Mouse (Mus musculus) kidney, adult 2 months (tissue): ENCODE measurements at regions not wholly inside any gene's neighbourhood (a gene's known extent, or its start where the extent isn't known, plus 50 kb on each side); places are given as distances from the start of the nearest gene placed in this dataset.
A peak's percentile ranks its signal among the peaks of the same experiment; 100 is the strongest.
"Not testable (repeated sequence)": the region's sequence is repeated elsewhere in the genome, so short reads cannot be mapped to it uniquely, and the experiment has no call there.

ENCODE experiments used
- DNase-seq: peaks from one replicate; pipeline ENCODE4 v3.0.0; 2021
- H3K27ac ChIP-seq: fragments of 200-500 bp; 2 replicates; pipeline ENCODE4 v1.5.1; 2012; ENCODE audit warnings: low read depth, low read length, control low read depth, inconsistent platforms; ENCODE audit not compliant: insufficient read depth
- H3K27me3 ChIP-seq: fragments of 200-500 bp; replicated peaks from 2 replicates; pipeline ENCODE4 v1.6.1; 2012; ENCODE audit warnings: mild to moderate bottlenecking, moderate library complexity, low read length, inconsistent platforms; ENCODE audit not compliant: control insufficient read depth, insufficient read depth
- H3K36me3 ChIP-seq: fragments of 200-500 bp; 2 replicates; pipeline ENCODE4 v1.6.1; 2012; ENCODE audit warnings: mild to moderate bottlenecking, moderate library complexity, low read length, inconsistent platforms; ENCODE audit not compliant: control insufficient read depth, insufficient read depth
- H3K4me1 ChIP-seq: fragments of 200-500 bp; 2 replicates; pipeline ENCODE4 v1.6.1; 2011; ENCODE audit warnings: low read length; ENCODE audit not compliant: control insufficient read depth, insufficient read depth
- H3K4me3 ChIP-seq: fragments of 200-500 bp; 2 replicates; pipeline ENCODE4 v1.5.1; 2011; ENCODE audit warnings: mild to moderate bottlenecking, low read depth, low read length, control low read depth; ENCODE audit not compliant: insufficient read depth
- CTCF ChIP-seq: fragments of 200-500 bp; conservative IDR thresholded peaks from 2 replicates; pipeline ENCODE4 v1.5.1; 2011; ENCODE audit warnings: low read depth, mild to moderate bottlenecking, control low read depth, low read length, moderate library complexity, mixed read lengths; ENCODE audit not compliant: insufficient read depth, insufficient read length
- POLR2A ChIP-seq: fragments of 200-500 bp; IDR thresholded peaks from one replicate; pipeline ENCODE4 v1.6.1; 2011; ENCODE audit warnings: low read depth, low read length, control low read depth
- WGBS: fragments of 180-500 bp; shearing (Covaris S2); methylation state at CpG from one replicate; pipeline ENCODE4 v1.1.7; 2018; 5-methylcytosine and 5-hydroxymethylcytosine counted together

DNA sequence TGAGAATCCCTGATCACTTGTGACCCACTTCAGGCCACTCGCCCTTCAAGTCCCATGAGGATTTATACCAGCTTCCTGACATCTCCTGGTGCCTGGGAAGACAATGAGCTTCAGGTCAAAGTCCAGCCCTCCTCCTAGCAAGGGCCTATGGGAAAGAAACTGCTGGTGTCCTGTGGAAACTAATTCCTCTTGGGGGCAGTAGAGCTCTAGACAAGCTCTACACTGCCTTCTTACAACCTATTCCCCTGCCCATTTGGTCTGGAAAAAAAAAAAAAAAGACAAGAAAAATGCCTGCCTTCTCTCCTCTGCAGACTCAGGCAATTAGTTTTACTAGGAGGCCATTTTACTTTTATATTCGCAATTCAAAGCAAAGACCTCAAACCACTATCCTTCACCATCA is 132.6 kb upstream of the Olfr1324 start:
- no peaks in the 10 kb centered on the region for H3K4me1 ChIP-seq
- 59% methylated on average over 2 of the region's 2 CpGs for WGBS

DNA sequence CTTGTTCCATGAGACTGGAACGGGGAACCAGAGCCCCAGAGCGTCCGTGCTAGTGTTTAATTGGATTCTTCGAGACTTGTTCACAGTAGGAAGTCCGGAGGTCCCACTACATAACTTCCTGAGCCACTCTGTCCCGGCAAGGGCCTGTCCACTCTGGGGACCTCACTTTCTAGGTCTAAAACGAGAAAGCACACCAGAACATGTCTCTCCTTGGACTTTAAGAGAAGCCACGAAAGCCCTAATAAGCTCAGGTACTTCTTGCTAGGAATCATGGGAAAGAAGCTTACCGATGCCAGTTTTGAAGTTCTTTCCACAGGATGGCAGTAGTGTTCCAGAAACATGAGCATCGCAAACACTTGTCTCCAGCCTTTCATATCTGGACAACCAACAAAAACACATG is 122.0 kb upstream of the Olfr1324 start:
- Histone ChIP-seq H3K36me3 (no peaks in the 10 kb centered on the region), H3K4me3 (no peak overlapping the region; the same call in 1 of the 2 replicates), H3K4me1 (no peaks in the 10 kb centered on the region), H3K27me3 (no peaks in the 10 kb centered on the region), H3K27ac (no peak overlapping the region)
- WGBS = 85% methylated on average over 10 of the region's 10 CpGs
- DNase-seq = peak; percentile 15
- no peak for TF ChIP-seq POLR2A
- TF ChIP-seq CTCF = no peak

More for the DNA sequence above, 132.6 kb upstream of the Olfr1324 start:
- TF ChIP-seq CTCF (no peak), POLR2A (no peak)
- DNase-seq = peak; percentile 27
- Histone ChIP-seq H3K27me3 (no peaks in the 10 kb centered on the region), H3K4me3 (no peak overlapping the region), H3K27ac (no peak overlapping the region), H3K36me3 (no peaks in the 10 kb centered on the region)

DNA sequence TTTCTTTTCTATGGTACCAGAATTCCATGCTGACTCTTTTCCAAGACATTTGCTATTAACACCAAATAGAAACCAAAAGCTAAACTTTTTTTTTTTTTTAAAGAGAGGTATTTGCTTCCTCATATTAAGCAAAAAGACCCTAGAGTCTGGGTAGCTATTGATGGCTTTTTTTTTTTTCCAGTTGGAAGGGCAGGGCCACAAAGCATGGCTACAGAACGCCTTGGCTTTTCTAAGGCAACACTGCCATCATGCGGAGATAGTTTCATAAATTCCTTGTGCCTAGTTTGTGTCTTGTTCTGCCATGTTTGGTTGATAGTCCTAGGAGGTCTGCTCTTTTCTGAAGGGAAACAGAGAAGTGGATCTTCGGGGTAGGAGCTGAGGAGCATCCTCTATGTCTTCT is 121.4 kb upstream of the Olfr1324 start:
- Histone ChIP-seq H3K27me3 (no peaks in the 10 kb centered on the region), H3K4me3 (no peak overlapping the region), H3K27ac (no peak overlapping the region), H3K36me3 (no peaks in the 10 kb centered on the region), H3K4me1 (no peaks in the 10 kb centered on the region)
- TF ChIP-seq CTCF (no peak), POLR2A (no peak)
- WGBS = 86% methylated on average over 3 of the region's 3 CpGs
- DNase-seq = peak; percentile 13

DNA sequence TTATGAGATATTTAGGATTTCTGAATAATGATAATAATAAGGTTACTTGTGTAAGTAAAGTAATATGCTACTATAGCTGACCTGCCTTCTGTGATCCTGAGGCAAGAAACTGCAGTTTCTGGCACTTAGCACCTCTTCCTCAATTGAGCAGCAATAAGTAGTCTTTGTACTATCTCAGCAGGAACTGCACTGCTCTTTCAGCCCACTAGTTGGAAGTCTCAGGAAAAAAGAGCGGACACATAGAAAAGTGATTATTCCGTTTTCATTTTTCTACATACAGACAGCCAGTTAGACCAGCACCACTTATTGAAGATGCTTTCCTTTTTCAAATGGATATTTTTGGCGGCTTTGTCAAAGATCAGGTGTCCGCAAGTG is 109.5 kb upstream of the Olfr1324 start:
- not testable (repeated sequence) for H3K27me3 ChIP-seq, H3K4me1 ChIP-seq, H3K27ac ChIP-seq, DNase-seq, H3K36me3 ChIP-seq
- peak overlapping the region; percentile 76; the same call in 1 of the 2 replicates for H3K4me3 ChIP-seq
- 27% methylated on average over 4 of the region's 4 CpGs for WGBS

DNA sequence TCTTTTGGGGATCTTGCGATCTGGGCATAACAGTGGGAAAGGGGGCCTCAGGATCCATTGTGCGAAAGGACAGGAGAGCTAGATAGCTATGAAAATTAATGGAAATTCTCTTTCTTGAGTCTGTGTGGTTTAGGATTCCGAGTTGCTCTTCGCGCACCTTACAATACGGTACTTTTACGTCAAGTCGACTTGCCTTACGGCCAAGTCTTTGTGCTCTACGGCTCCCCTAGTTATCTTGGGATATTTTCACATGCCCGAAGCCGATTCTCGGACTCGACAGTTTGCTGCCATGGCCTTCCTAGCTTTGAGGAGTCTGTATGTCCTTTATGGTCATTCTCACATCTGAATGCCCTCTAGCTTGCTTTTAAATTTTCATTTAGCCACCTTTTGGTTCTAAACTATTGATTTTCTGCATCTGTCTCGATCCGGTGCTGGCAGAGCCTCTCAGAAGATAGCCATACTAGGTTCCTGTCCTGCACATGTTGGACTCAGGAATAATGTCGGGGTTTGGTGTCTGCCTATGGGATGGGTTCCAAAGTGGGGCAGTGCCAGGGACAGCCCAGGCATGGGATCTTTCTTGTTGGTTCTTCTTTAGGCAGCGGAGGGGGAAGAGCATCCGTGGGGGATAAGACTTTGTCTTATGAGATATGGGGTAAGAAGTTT is 109.0 kb upstream of the Olfr1324 start:
- peak overlapping the region; percentile 76 for H3K4me3 ChIP-seq
- peak; percentile 84 for DNase-seq
- H3K27me3 ChIP-seq = no peaks in the 10 kb centered on the region
- no peaks in the 10 kb centered on the region for H3K4me1 ChIP-seq
- TF ChIP-seq POLR2A (no peak), CTCF (no peak)
- 24% methylated on average over 19 of the region's 19 CpGs for WGBS
- H3K27ac ChIP-seq = no peak overlapping the region
- no peaks in the 10 kb centered on the region for H3K36me3 ChIP-seq

DNA sequence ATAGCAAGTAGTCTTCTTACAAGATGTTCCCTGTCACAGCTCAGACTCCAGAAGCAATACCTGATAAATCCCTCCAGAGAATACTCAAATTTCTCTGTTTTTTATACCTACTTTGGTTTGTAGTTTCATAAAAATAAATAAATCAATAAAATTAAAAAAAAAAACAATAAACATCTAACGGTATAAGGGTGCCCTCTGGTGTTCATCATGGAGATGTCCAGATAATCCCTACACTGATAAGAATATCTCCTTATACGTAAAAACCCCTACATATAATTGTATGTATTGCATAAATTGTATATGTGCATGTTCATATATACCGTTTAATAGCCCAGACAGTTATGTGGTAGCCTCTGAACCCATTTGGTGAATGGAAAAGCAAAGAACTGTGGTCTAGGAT is 75.7 kb upstream of the Olfr1324 start:
- Histone ChIP-seq H3K4me3 (no peak overlapping the region), H3K27ac (no peak overlapping the region), H3K27me3 (no peaks in the 10 kb centered on the region), H3K36me3 (no peaks in the 10 kb centered on the region), H3K4me1 (no peaks in the 10 kb centered on the region)
- TF ChIP-seq CTCF (no peak), POLR2A (no peak)
- WGBS = 19% methylated on average over 3 of the region's 3 CpGs
- DNase-seq = no peak

DNA sequence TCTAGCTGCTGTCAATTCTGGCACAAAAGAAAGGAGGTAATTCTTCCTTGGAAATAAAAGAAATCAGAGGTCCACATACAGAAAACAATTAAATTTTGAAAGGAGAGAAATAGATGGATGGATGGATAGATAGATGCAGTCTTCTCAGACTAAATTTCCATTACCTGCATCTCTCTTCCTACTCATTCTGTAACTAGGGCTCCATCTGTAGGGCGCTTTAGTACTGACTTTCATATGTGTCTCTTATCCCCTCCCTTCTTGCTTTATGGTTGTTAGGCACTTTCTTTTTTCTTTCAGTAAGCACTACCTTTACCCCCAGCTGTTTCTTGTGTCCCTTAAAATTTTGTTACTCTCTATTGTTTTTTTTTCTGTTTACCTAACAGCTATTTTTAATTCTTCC is 72.9 kb upstream of the Olfr1324 start:
- Histone ChIP-seq H3K27ac (no peak overlapping the region), H3K36me3 (no peaks in the 10 kb centered on the region), H3K4me1 (no peaks in the 10 kb centered on the region), H3K4me3 (no peak overlapping the region), H3K27me3 (no peaks in the 10 kb centered on the region)
- DNase-seq = no peak
- WGBS = 14% methylated on average over 1 of the region's 1 CpGs
- no peak for TF ChIP-seq POLR2A
- TF ChIP-seq CTCF = no peak

DNA sequence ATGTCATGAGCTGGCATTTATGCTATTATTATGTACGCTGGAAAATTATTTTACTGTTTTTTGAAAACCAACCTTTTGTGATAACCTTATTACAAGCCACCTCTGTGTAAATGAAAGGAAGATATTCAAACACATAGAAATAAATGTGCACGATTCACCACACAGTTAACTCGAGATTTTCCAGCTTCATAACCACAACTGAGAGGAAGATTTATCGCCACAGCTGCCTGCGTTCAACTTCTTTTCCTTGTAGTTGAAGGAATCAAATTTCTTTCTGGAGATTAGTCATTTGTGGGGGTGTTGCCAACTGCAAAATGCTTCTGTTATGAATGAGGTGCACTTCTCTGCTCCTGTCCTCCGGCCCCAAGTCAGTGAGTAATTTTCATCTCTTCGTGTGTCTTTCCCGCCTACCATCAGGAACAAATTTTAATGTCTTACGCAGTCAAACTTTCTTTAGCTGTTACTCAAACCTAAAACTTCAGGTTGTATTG is 62.2 kb upstream of the Olfr1324 start:
- H3K36me3 ChIP-seq, DNase-seq, H3K4me1 ChIP-seq, H3K27me3 ChIP-seq, H3K4me3 ChIP-seq, H3K27ac ChIP-seq: not testable (repeated sequence)
- WGBS = 36% methylated on average over 9 of the region's 9 CpGs
